Mouse (Mus musculus) forebrain, embryonic 11.5 days (tissue): ENCODE data around the gene Gm19668. TPM values are rescaled to one million over a fixed set of nuclear protein-coding genes. Genes with fewer than 3 reads are reported as not detected.

Source experiments
- ATAC-seq: fragments of 200-750 bp; cut with Nextera tagmentation; replicated peaks from 2 replicates; pipeline ENCODE4 v1.8.0; 2017; ENCODE audit warnings: moderate TSS enrichment; ENCODE audit not compliant: low FRiP score
- DNase-seq: peaks from one replicate; pipeline ENCODE4 v3.0.0-alpha.2; 2017; ENCODE audit warnings: low spot score
- H3K27ac ChIP-seq: fragments of 300-500 bp; sonication (generic); 2 replicates; pipeline ENCODE4 v1.5.1; 2014; ENCODE audit warnings: low read depth, low read length
- H3K27me3 ChIP-seq: fragments of 300-500 bp; sonication (generic); 2 replicates; pipeline ENCODE4 v1.6.1; 2014; ENCODE audit warnings: mild to moderate bottlenecking, low read length, mixed read lengths; ENCODE audit not compliant: control insufficient read depth, insufficient read depth
- H3K36me3 ChIP-seq: fragments of 300-500 bp; sonication (generic); 2 replicates; pipeline ENCODE4 v1.6.1; 2014; ENCODE audit warnings: mild to moderate bottlenecking, low read length, moderate library complexity, mixed read lengths; ENCODE audit not compliant: control insufficient read depth, insufficient read depth
- H3K4me1 ChIP-seq: fragments of 300-500 bp; sonication (generic); replicated peaks from 2 replicates; pipeline ENCODE4 v1.6.1; 2014; ENCODE audit warnings: low read length, mixed read lengths; ENCODE audit not compliant: control insufficient read depth, insufficient read depth
- H3K4me2 ChIP-seq: fragments of 300-500 bp; sonication (generic); 2 replicates; pipeline ENCODE4 v1.6.1; 2014; ENCODE audit warnings: low read depth, mild to moderate bottlenecking, low read length, moderate library complexity, mixed read lengths; ENCODE audit not compliant: severe bottlenecking
- H3K4me3 ChIP-seq: fragments of 300-500 bp; sonication (generic); 2 replicates; pipeline ENCODE4 v1.5.1; 2014; ENCODE audit warnings: low read depth, low read length
- H3K9ac ChIP-seq: fragments of 300-500 bp; sonication (generic); 2 replicates; pipeline ENCODE4 v1.6.1; 2014; ENCODE audit warnings: low read length
- H3K9me3 ChIP-seq: fragments of 300-500 bp; sonication (generic); 2 replicates; pipeline ENCODE4 v1.6.1; 2016; ENCODE audit warnings: low read length, mixed read lengths; ENCODE audit not compliant: control insufficient read depth
- WGBS: fragments of 180-500 bp; shearing (Covaris S2); extraction: QIAGEN DNeasy Blood & Tissue Kit; methylation state at CpG from one replicate; pipeline ENCODE4 v1.1.7; 2014; 5-methylcytosine and 5-hydroxymethylcytosine counted together
- polyA plus RNA-seq: library from polyadenylated mRNA; unstranded; fragments of >200 nt; fragmentation: Nextera tagmentation; extraction: Ambion mirVana; gene quantifications from 2 replicates; pipeline ENCODE4 v1.2.1, GENCODE M21; 2014

The Gm19668 gene
- not detected in 2 replicates for polyA plus RNA-seq

GRCm38 (mm10) chr10:77798921-77799508, at the start of gene Gm19668:
Gm19668 (minus strand) TSS chr10:77799133.
- no peak for ATAC-seq

GRCm38 (mm10) chr10:77847538-77847937, 48.6 kb upstream of the Gm19668 start:
- WGBS: 89% methylated on average over 2 of the region's 2 CpGs
- ATAC-seq: no peak

More at GRCm38 (mm10) chr10:77798921-77799508, at the start of gene Gm19668:
- Histone ChIP-seq H3K9me3 (no peaks in the 10 kb centered on the region), H3K36me3 (no peaks in the 10 kb centered on the region), H3K9ac (no peak within 1 kb of the TSS), H3K4me1 (no peaks in the 10 kb centered on the region), H3K4me3 (no peak within 1 kb of the TSS), H3K27me3 (no peaks in the 10 kb centered on the region), H3K4me2 (no peak within 1 kb of the TSS), H3K27ac (peak within 1 kb of the TSS; percentile 14)
- DNase-seq: no peak
- 64% methylated on average over 8 of the region's 8 CpGs for WGBS

GRCm38 (mm10) chr10:77846961-77847360, 48.0 kb upstream of the Gm19668 start:
- Histone ChIP-seq H3K9ac (no peak overlapping the region), H3K9me3 (no peaks in the 10 kb centered on the region; the same call in 1 of the 2 replicates), H3K4me3 (no peak overlapping the region), H3K36me3 (no peaks in the 10 kb centered on the region), H3K27ac (no peak overlapping the region), H3K27me3 (no peaks in the 10 kb centered on the region), H3K4me2 (no peak overlapping the region), H3K4me1 (no peaks in the 10 kb centered on the region)
- 19% methylated on average over 2 of the region's 2 CpGs for WGBS
- DNase-seq (no peak), ATAC-seq (no peak)

More at GRCm38 (mm10) chr10:77847538-77847937, 48.6 kb upstream of the Gm19668 start:
- Histone ChIP-seq H3K27me3 (no peaks in the 10 kb centered on the region), H3K4me3 (no peak overlapping the region), H3K4me1 (no peaks in the 10 kb centered on the region), H3K27ac (no peak overlapping the region), H3K9me3 (no peaks in the 10 kb centered on the region; the same call in 1 of the 2 replicates), H3K9ac (no peak overlapping the region), H3K4me2 (no peak overlapping the region), H3K36me3 (no peaks in the 10 kb centered on the region)
- DNase-seq: no peak

GRCm38 (mm10) chr10:77846503-77846902, 47.6 kb upstream of the Gm19668 start, which contains the start of gene Gm36176:
Gm36176 (plus strand) TSS chr10:77846803.
- 100% methylated on average over 1 of the region's 3 CpGs for WGBS
- Histone ChIP-seq H3K9me3 (no peaks in the 10 kb centered on the region; the same call in 1 of the 2 replicates), H3K9ac (no peak within 1 kb of the TSS), H3K4me3 (no peak within 1 kb of the TSS), H3K27me3 (no peaks in the 10 kb centered on the region), H3K4me2 (no peak within 1 kb of the TSS), H3K4me1 (no peaks in the 10 kb centered on the region), H3K36me3 (no peaks in the 10 kb centered on the region), H3K27ac (no peak within 1 kb of the TSS)
- ATAC-seq (no peak), DNase-seq (no peak)

- Histone ChIP-seq H3K27ac (no peak overlapping the region), H3K9ac (no peak overlapping the region), H3K4me1 (no peaks in the 10 kb centered on the region), H3K27me3 (no peaks in the 10 kb centered on the region), H3K4me2 (no peak overlapping the region), H3K36me3 (no peaks in the 10 kb centered on the region), H3K9me3 (no peaks in the 10 kb centered on the region), H3K4me3 (no peak overlapping the region)
- DNase-seq: no peak
- 74% methylated on average over 6 of the region's 6 CpGs for WGBS
- ATAC-seq: no peak
Observed at GRCm38 (mm10) chr10:77839006-77839405, 40.1 kb upstream of the Gm19668 start.

GRCm38 (mm10) chr10:77835647-77836046, 36.7 kb upstream of the Gm19668 start, which contains the start of gene Krtap10-10:
Krtap10-10 (plus strand) TSS chr10:77835947.
- H3K9ac ChIP-seq: no peak within 1 kb of the TSS
- no peaks in the 10 kb centered on the region for H3K9me3 ChIP-seq
- no peaks in the 10 kb centered on the region for H3K36me3 ChIP-seq
- 62% methylated on average over 7 of the region's 9 CpGs for WGBS
- no peak within 1 kb of the TSS for H3K4me3 ChIP-seq
- no peak for DNase-seq
- H3K4me2 ChIP-seq: no peak within 1 kb of the TSS
- no peak for ATAC-seq
- H3K27ac ChIP-seq: no peak within 1 kb of the TSS
- H3K4me1 ChIP-seq: no peaks in the 10 kb centered on the region
- H3K27me3 ChIP-seq: no peaks in the 10 kb centered on the region

GRCm38 (mm10) chr10:77826951-77827350, 28.0 kb upstream of the Gm19668 start, which contains the start of gene Krtap10-4:
Krtap10-4 (minus strand) TSS chr10:77827095.
- no peaks in the 10 kb centered on the region for H3K4me1 ChIP-seq
- H3K36me3 ChIP-seq: no peaks in the 10 kb centered on the region
- ATAC-seq (no peak), DNase-seq (no peak)
- no peak within 1 kb of the TSS for H3K4me2 ChIP-seq
- H3K27me3 ChIP-seq: no peaks in the 10 kb centered on the region
- H3K4me3 ChIP-seq: no peak within 1 kb of the TSS
- WGBS: 76% methylated on average over 6 of the region's 6 CpGs
- H3K9ac ChIP-seq: no peak within 1 kb of the TSS
- no peak within 1 kb of the TSS for H3K27ac ChIP-seq
- H3K9me3 ChIP-seq: no peaks in the 10 kb centered on the region

GRCm38 (mm10) chr10:77819203-77819602, 20.3 kb upstream of the Gm19668 start:
- Histone ChIP-seq H3K27ac (no peak overlapping the region), H3K4me1 (no peaks in the 10 kb centered on the region), H3K9ac (no peak overlapping the region), H3K4me2 (no peak overlapping the region), H3K36me3 (no peaks in the 10 kb centered on the region), H3K9me3 (no peaks in the 10 kb centered on the region), H3K27me3 (no peaks in the 10 kb centered on the region), H3K4me3 (no peak overlapping the region)
- 18% methylated on average over 4 of the region's 4 CpGs for WGBS
- DNase-seq: no peak
- ATAC-seq: no peak

- no peaks in the 10 kb centered on the region for H3K27me3 ChIP-seq
- no peaks in the 10 kb centered on the region for H3K9me3 ChIP-seq
- DNase-seq (no peak), ATAC-seq (no peak)
- H3K4me3 ChIP-seq: no peak overlapping the region
- H3K9ac ChIP-seq: no peak overlapping the region
- H3K4me1 ChIP-seq: no peaks in the 10 kb centered on the region
- 93% methylated on average over 4 of the region's 4 CpGs for WGBS
- no peak overlapping the region for H3K27ac ChIP-seq
- H3K4me2 ChIP-seq: no peak overlapping the region
- H3K36me3 ChIP-seq: no peaks in the 10 kb centered on the region
Observed at GRCm38 (mm10) chr10:77818523-77818922, 19.6 kb upstream of the Gm19668 start.
